Mouse (Mus musculus) G1E (cell line): ENCODE data around the gene Tex52.

Experiments
- CTCF ChIP-seq: IDR thresholded peaks from 2 replicates; pipeline ENCODE4 v1.5.1; 2012; ENCODE audit warnings: low read depth, low read length, inconsistent platforms, mixed read lengths
- GATA1 ChIP-seq: IDR thresholded peaks from 2 replicates; pipeline ENCODE4 v1.6.1; 2012; ENCODE audit warnings: borderline replicate concordance, low read length, inconsistent platforms, mixed read lengths
- POLR2AphosphoS5 ChIP-seq: IDR thresholded peaks from 2 replicates; pipeline ENCODE4 v1.6.1; 2012; ENCODE audit warnings: low read depth, low read length, inconsistent platforms; ENCODE audit not compliant: insufficient replicate concordance
- TAL1 ChIP-seq: conservative IDR thresholded peaks from 2 replicates; pipeline ENCODE4 v1.6.1; 2012; ENCODE audit warnings: low read depth, low read length, inconsistent platforms, mixed read lengths

DNA sequence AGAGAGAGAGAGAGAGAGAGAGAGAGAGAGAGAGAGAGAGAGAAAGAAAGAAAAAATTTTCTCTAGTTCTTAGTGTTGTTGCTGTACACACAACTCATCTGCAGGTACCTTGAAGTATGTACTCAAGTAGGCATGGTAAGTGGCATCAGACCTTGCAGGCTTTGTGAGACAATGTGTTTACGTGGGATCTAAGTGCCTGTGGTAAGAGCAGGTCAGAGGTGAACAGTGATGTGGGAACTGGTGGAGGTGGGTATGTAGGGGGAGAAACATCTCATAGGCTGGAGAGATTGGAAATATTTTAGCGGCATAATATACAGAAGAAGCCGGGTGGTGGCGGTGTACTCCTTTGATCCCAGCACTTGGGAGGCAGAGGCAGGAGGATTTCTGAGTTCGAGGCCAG lies 52.3 kb downstream of the Tex52 start:
- no peak for TF ChIP-seq CTCF
- no peak for TF ChIP-seq GATA1
- no peak for TF ChIP-seq POLR2AphosphoS5
- TF ChIP-seq TAL1, result no peak
